Mouse (Mus musculus) skeletal muscle tissue, adult 2 months (tissue): Measurements from ENCODE around the gene Sh2d2a.
"Not testable (repeated sequence)": the region's sequence is repeated elsewhere in the genome, so short reads cannot be mapped to it uniquely, and the experiment has no call there.

Experiments
- DNase-seq: peaks from one replicate; pipeline ENCODE4 v3.0.0-alpha.2; 2012; ENCODE audit warnings: low read depth, low spot score

The Sh2d2a gene

GRCm38 (mm10) chr3:87846650-87847110 lies at the start of gene Sh2d2a:
TSS of gene Sh2d2a (plus strand) at chr3:87846755.
- no peak for DNase-seq

GRCm38 (mm10) chr3:87801681-87802080 lies 44.9 kb upstream of the Sh2d2a start:
- no peak for DNase-seq

- DNase-seq: no peak
These were observed 42.4 kb upstream of the Sh2d2a start for GRCm38 (mm10) chr3:87804038-87804677.

- no peak for DNase-seq
These were observed 37.1 kb upstream of the Sh2d2a start for GRCm38 (mm10) chr3:87809322-87809962.

- no peak for DNase-seq
These were observed 35.3 kb upstream of the Sh2d2a start for GRCm38 (mm10) chr3:87811297-87811696.

GRCm38 (mm10) chr3:87812413-87812812 lies 34.1 kb upstream of the Sh2d2a start:
- DNase-seq: no peak

- peak; percentile 23 for DNase-seq
These were observed 33.7 kb upstream of the Sh2d2a start for GRCm38 (mm10) chr3:87812873-87813272.

GRCm38 (mm10) chr3:87816166-87816565 lies 30.4 kb upstream of the Sh2d2a start:
- no peak for DNase-seq

- peak; percentile 69 for DNase-seq
These were observed 29.9 kb upstream of the Sh2d2a start for GRCm38 (mm10) chr3:87816646-87817093.

GRCm38 (mm10) chr3:87818226-87818625 lies 28.3 kb upstream of the Sh2d2a start:
- no peak for DNase-seq

GRCm38 (mm10) chr3:87824206-87824605 lies 22.3 kb upstream of the Sh2d2a start, which contains the start of gene Pear1:
TSS of gene Pear1 (minus strand) at chr3:87824306.
- not testable (repeated sequence) for DNase-seq

GRCm38 (mm10) chr3:87828435-87828834 lies 18.1 kb upstream of the Sh2d2a start:
- no peak for DNase-seq

- no peak for DNase-seq
These were observed 17.5 kb upstream of the Sh2d2a start for GRCm38 (mm10) chr3:87829025-87829424.

- DNase-seq: no peak
These were observed 14.3 kb upstream of the Sh2d2a start for GRCm38 (mm10) chr3:87832109-87832859.

GRCm38 (mm10) chr3:87833482-87833881 lies 13.1 kb upstream of the Sh2d2a start:
- DNase-seq: no peak

GRCm38 (mm10) chr3:87838622-87839021 lies 7.9 kb upstream of the Sh2d2a start:
- DNase-seq: peak; percentile 34

- no peak for DNase-seq
These were observed 5.7 kb upstream of the Sh2d2a start for GRCm38 (mm10) chr3:87840858-87841257.

GRCm38 (mm10) chr3:87844981-87845380 lies 1.6 kb upstream of the Sh2d2a start:
- no peak for DNase-seq

GRCm38 (mm10) chr3:87846186-87846585 lies 369 bp upstream of the Sh2d2a start:
- no peak for DNase-seq

GRCm38 (mm10) chr3:87847680-87848079 lies 1.1 kb downstream of the Sh2d2a start:
- no peak for DNase-seq

GRCm38 (mm10) chr3:87849117-87849516 lies 2.6 kb downstream of the Sh2d2a start:
- no peak for DNase-seq

GRCm38 (mm10) chr3:87854795-87855568 lies 8.4 kb downstream of the Sh2d2a start:
- no peak for DNase-seq
